In the genomic region with DNA sequence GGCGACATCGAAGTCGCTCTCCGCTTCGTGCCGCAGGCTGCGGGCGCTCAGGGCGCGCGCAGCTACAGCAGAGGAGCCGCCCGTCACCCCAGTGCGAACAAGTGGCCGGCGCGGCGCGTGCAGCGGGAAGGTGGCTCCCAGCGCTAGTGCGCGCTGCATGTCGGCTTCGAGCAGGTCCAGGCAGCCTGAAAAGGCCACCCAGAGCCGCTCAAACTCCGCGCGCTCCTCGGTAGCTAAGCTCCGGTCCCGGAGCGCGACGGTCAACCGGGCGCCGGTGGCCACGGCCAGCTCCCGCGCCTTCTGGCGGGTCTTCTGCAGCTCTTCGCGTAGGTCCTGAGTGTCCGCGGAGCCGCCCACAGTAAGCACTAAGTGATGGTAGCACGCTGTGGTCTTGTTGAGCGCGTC, we compare ENCODE assay signal across 8 mouse cellular contexts. TPM values are rescaled to one million over a fixed set of nuclear protein-coding genes. Genes with fewer than 3 reads are reported as not detected.
DNase-seq lines count a peak whose midpoint lies in the region; ATAC-seq and TF ChIP-seq lines count a peak whose summit lies in the region.

No protein-coding gene starts in this region.

- DNase-seq in kidney, adult 2 months, result peak; percentile 40
- no peak for DNase-seq in kidney, adult 11 months
- DNase-seq in brain, adult 2 months (ENCODE audit: low read depth, low spot score), result peak; percentile 37
- DNase-seq in limb, embryonic 11.5 days (ENCODE audit: low spot score), result peak; percentile 68
- peak; percentile 45 for DNase-seq in thymus, postnatal 0 days (ENCODE audit: low spot score)
- DNase-seq in adipocyte (ENCODE audit: low spot score), result no peak

- no peaks in the 10 kb centered on the region for H3K27me3 ChIP-seq in kidney, adult 2 months (replicated peaks; ENCODE audit: control insufficient read depth, insufficient read depth, low read length)
- peaks cover 26% of the 10 kb centered on the region for H3K27me3 ChIP-seq in heart, embryonic 14.5 days (ENCODE audit: control insufficient read depth, insufficient read depth, low read length)
- H3K27me3 ChIP-seq in limb, embryonic 11.5 days (ENCODE audit: control insufficient read depth, insufficient read depth, low read length), result peaks cover 23% of the 10 kb centered on the region
- peaks cover 37% of the 10 kb centered on the region for H3K27me3 ChIP-seq in midbrain, embryonic 13.5 days

- no peaks in the 10 kb centered on the region for H3K9me3 ChIP-seq in heart, embryonic 14.5 days (ENCODE audit: control insufficient read depth, low read length)
- no peaks in the 10 kb centered on the region for H3K9me3 ChIP-seq in limb, embryonic 11.5 days (ENCODE audit: control insufficient read depth, low read length)
- H3K9me3 ChIP-seq in midbrain, embryonic 13.5 days, result no peaks in the 10 kb centered on the region

- H3K4me2 ChIP-seq in heart, embryonic 14.5 days (ENCODE audit: low read length), result peak overlapping the region; percentile 100
- H3K4me2 ChIP-seq in limb, embryonic 11.5 days (ENCODE audit: low read depth, severe bottlenecking), result peak overlapping the region; percentile 98
- peak overlapping the region; percentile 99 for H3K4me2 ChIP-seq in midbrain, embryonic 13.5 days (replicated peaks)

- H3K27ac ChIP-seq in kidney, adult 2 months (ENCODE audit: insufficient read depth, low read depth, low read length), result no peak overlapping the region
- no peak overlapping the region for H3K27ac ChIP-seq in heart, embryonic 14.5 days (replicated peaks in 1 of 2; ENCODE audit: control insufficient read depth in 1 of 2, insufficient read depth in 1 of 2, low read depth in 2 of 2, low read length in 2 of 2)
- no peak overlapping the region for H3K27ac ChIP-seq in limb, embryonic 11.5 days (replicated peaks; ENCODE audit: low read depth, low read length)
- no peak overlapping the region for H3K27ac ChIP-seq in midbrain, embryonic 13.5 days

- TF ChIP-seq CTCF in kidney, adult 2 months (conservative IDR thresholded peaks at IDR 0.05; ENCODE audit: insufficient read depth, insufficient read length, low read depth, low read length), result no peak

- peak overlapping the region; percentile 68 for H3K9ac ChIP-seq in heart, embryonic 14.5 days (ENCODE audit: low read length)
- H3K9ac ChIP-seq in limb, embryonic 11.5 days (ENCODE audit: low read length), result peak overlapping the region; percentile 22
- H3K9ac ChIP-seq in midbrain, embryonic 13.5 days (replicated peaks), result peak overlapping the region; percentile 59

- H3K36me3 ChIP-seq in kidney, adult 2 months (ENCODE audit: control insufficient read depth, insufficient read depth, low read length), result no peaks in the 10 kb centered on the region
- H3K36me3 ChIP-seq in heart, embryonic 14.5 days (ENCODE audit: control insufficient read depth, insufficient read depth, low read length), result no peaks in the 10 kb centered on the region
- H3K36me3 ChIP-seq in limb, embryonic 11.5 days (ENCODE audit: control insufficient read depth, insufficient read depth, low read length), result no peaks in the 10 kb centered on the region
- no peaks in the 10 kb centered on the region for H3K36me3 ChIP-seq in midbrain, embryonic 13.5 days

- no peak for TF ChIP-seq POLR2A in kidney, adult 2 months (IDR thresholded peaks at IDR 0.05; ENCODE audit: low read depth, low read length)

- peak overlapping the region; percentile 76 for H3K4me3 ChIP-seq in kidney, adult 2 months (ENCODE audit: insufficient read depth, low read depth, low read length)
- peak overlapping the region; percentile 52 to 87 for H3K4me3 ChIP-seq in heart, embryonic 14.5 days (ENCODE audit: control insufficient read depth in 1 of 2, insufficient read depth in 1 of 2, low read depth in 1 of 2, low read length in 2 of 2)
- peak overlapping the region; percentile 59 for H3K4me3 ChIP-seq in limb, embryonic 11.5 days (ENCODE audit: low read depth, low read length)
- H3K4me3 ChIP-seq in midbrain, embryonic 13.5 days (replicated peaks), result peak overlapping the region; percentile 75

- no peaks in the 10 kb centered on the region for H3K4me1 ChIP-seq in kidney, adult 2 months (ENCODE audit: control insufficient read depth, insufficient read depth, low read length)
- H3K4me1 ChIP-seq in heart, embryonic 14.5 days (ENCODE audit: control insufficient read depth in 2 of 2, insufficient read depth in 2 of 2, low read length in 2 of 2), result peaks cover 9 to 17% of the 10 kb centered on the region in 2 experiments
- peaks cover 13% of the 10 kb centered on the region for H3K4me1 ChIP-seq in limb, embryonic 11.5 days (ENCODE audit: control insufficient read depth, insufficient read depth, low read length)
- H3K4me1 ChIP-seq in midbrain, embryonic 13.5 days (replicated peaks), result peaks cover 28% of the 10 kb centered on the region

- WGBS in kidney, adult 2 months, result under 1% methylated on average over 50 of the region's 50 CpGs
- WGBS in heart, embryonic 14.5 days, result under 1% methylated on average over 50 of the region's 50 CpGs
- WGBS in limb, embryonic 11.5 days, result under 1% methylated on average over 44 of the region's 50 CpGs
- under 1% methylated on average over 50 of the region's 50 CpGs for WGBS in midbrain, embryonic 13.5 days

- ATAC-seq in heart, embryonic 14.5 days (ENCODE audit: insufficient number of reproducible peaks, insufficient read depth, low FRiP score, low read depth), result no peak
- ATAC-seq in limb, embryonic 11.5 days (ENCODE audit: insufficient number of reproducible peaks, low FRiP score, low TSS enrichment, low read depth), result no peak
- no peak for ATAC-seq in midbrain, embryonic 13.5 days

RNA-seq across cellular contexts. Expression of gene Rgs9bp, which starts 0.6 kb away (rescaled TPM):
- 0.14 and 0.18 TPM in 2 replicates for polyA plus RNA-seq in kidney, adult 2 months (2012; rRNA removed)
- polyA plus RNA-seq in heart, embryonic 14.5 days (2014; fragmentation: Nextera tagmentation; extraction: Ambion mirVana), result 0.40 and 0.43 TPM in 2 replicates
- polyA plus RNA-seq in limb, embryonic 11.5 days (2014; fragmentation: Nextera tagmentation; extraction: Ambion mirVana), result 0.20 and 0.40 TPM in 2 replicates
- polyA plus RNA-seq in midbrain, embryonic 13.5 days (2015; fragmentation: Nextera tagmentation; extraction: Ambion mirVana), result 0.05 and 0.13 TPM in 2 replicates
- 0.07 and 0.08 TPM in 2 replicates for polyA plus RNA-seq in thymus, postnatal 0 days (2015; fragmentation: Nextera tagmentation; extraction: Ambion mirVana)

RNA-seq across cellular contexts. Expression of gene Ankrd27, which starts 1.3 kb away (rescaled TPM):
- polyA plus RNA-seq in kidney, adult 2 months (2012; rRNA removed), result 18.3 and 19.1 TPM in 2 replicates
- 18.1 and 19.5 TPM in 2 replicates for polyA plus RNA-seq in heart, embryonic 14.5 days (2014; fragmentation: Nextera tagmentation; extraction: Ambion mirVana)
- polyA plus RNA-seq in limb, embryonic 11.5 days (2014; fragmentation: Nextera tagmentation; extraction: Ambion mirVana), result 35.6 and 35.9 TPM in 2 replicates
- polyA plus RNA-seq in midbrain, embryonic 13.5 days (2015; fragmentation: Nextera tagmentation; extraction: Ambion mirVana), result 18.7 and 19.3 TPM in 2 replicates
- polyA plus RNA-seq in thymus, postnatal 0 days (2015; fragmentation: Nextera tagmentation; extraction: Ambion mirVana), result 29.2 and 30.1 TPM in 2 replicates

RNA-seq across cellular contexts. Expression of gene Nudt19, which starts 28.7 kb away (rescaled TPM):
- polyA plus RNA-seq in kidney, adult 2 months (2012; rRNA removed), result 170 and 255 TPM in 2 replicates
- polyA plus RNA-seq in heart, embryonic 14.5 days (2014; fragmentation: Nextera tagmentation; extraction: Ambion mirVana), result 117 and 130 TPM in 2 replicates
- polyA plus RNA-seq in limb, embryonic 11.5 days (2014; fragmentation: Nextera tagmentation; extraction: Ambion mirVana), result 35.2 and 35.8 TPM in 2 replicates
- polyA plus RNA-seq in midbrain, embryonic 13.5 days (2015; fragmentation: Nextera tagmentation; extraction: Ambion mirVana), result 61.9 TPM in 2 replicates
- 99.2 and 105 TPM in 2 replicates for polyA plus RNA-seq in thymus, postnatal 0 days (2015; fragmentation: Nextera tagmentation; extraction: Ambion mirVana)

RNA-seq across cellular contexts. Expression of gene Tdrd12, which starts 47.2 kb away (rescaled TPM):
- polyA plus RNA-seq in kidney, adult 2 months (2012; rRNA removed), result 0.25 and 0.33 TPM in 2 replicates
- polyA plus RNA-seq in heart, embryonic 14.5 days (2014; fragmentation: Nextera tagmentation; extraction: Ambion mirVana), result 1.1 and 1.5 TPM in 2 replicates
- 0.41 TPM in 1 of 2 replicates, not detected in the other for polyA plus RNA-seq in limb, embryonic 11.5 days (2014; fragmentation: Nextera tagmentation; extraction: Ambion mirVana)
- polyA plus RNA-seq in midbrain, embryonic 13.5 days (2015; fragmentation: Nextera tagmentation; extraction: Ambion mirVana), result 0.34 TPM in 1 of 2 replicates, not detected in the other
- not detected in 2 replicates for polyA plus RNA-seq in thymus, postnatal 0 days (2015; fragmentation: Nextera tagmentation; extraction: Ambion mirVana)

Comparison
In these comparisons a context has a peak if more than half of its experiments do, and no peak if none do; other contexts are left out.
1. DNase-seq: peak in kidney, adult 2 months (single experiment), brain, adult 2 months (single experiment), limb, embryonic 11.5 days (single experiment) and thymus, postnatal 0 days (single experiment); none in kidney, adult 11 months (single experiment) and adipocyte (single experiment).
2. Peak in every context shown above with its lines, with median percentiles within 50 percentile points of each other: H3K4me3 ChIP-seq, H3K4me2 ChIP-seq and H3K9ac ChIP-seq.